Mouse (Mus musculus) urinary bladder, postnatal 4 days (tissue): ENCODE data around the gene Coq4.

Experiments used
- DNase-seq, 2 experiments: peaks; one replicate each; pipeline ENCODE4 v3.0.0; 2021 to 2022; ENCODE audit warnings: low spot score in 2 of 2

Coq4 gene

DNA sequence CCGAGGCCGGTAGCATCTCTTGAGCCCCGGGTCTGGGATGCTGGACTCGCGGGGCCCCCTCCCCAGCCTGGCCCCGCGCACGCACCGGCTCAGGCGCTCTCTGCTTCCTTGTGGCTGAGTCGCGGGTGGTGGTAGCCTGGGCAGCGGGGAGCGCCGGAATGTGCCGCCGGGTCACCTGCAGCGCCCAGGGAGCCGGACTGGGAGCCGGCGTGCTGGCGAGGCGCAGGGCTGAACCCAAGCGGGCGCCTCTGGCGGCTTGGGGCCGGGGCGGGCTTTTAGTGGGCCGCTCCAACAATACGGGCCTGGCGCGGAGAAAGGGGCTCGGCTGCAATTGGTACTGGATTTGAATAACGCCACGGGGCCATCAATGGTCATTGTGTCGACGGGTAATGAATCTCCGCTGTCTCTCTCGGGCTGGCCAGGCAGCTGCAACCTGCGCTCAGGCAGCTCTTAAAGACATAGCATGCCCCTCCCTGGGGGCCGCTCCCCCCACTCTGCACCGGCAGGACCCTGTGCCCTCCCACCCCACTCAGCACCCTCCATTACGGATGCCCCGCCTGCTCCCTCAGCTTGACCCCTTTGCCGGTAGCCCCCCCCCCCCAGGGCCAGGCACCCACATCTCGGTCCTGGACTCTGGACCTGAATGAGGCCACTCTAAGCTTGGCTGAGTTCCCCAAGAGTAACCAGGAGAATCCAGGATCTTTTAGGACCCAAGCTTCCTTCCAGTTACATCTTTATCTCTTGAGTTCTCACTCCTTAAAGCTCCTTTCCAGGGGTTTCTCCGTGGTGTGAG is 59.0 kb downstream of the Coq4 start:
- DNase-seq: no peak

- DNase-seq: no peak
Measured at GRCm38 (mm10) chr2:29846911-29847310, 59.6 kb downstream of the Coq4 start.
